Mouse (Mus musculus) intestine, embryonic 16.5 days (tissue): ENCODE measurements at regions not wholly inside any gene's neighbourhood (a gene's known extent, or its start where the extent isn't known, plus 50 kb on each side); places are given as distances from the start of the nearest gene placed in this dataset.

Experiments
- ATAC-seq: fragments of 200-750 bp; cut with Nextera tagmentation; 2 replicates; pipeline ENCODE4 v1.8.0; 2017; ENCODE audit warnings: moderate TSS enrichment, moderate library complexity
- H3K27ac ChIP-seq: fragments of 300-500 bp; sonication (generic); 2 replicates; pipeline ENCODE4 v1.5.1; 2014; ENCODE audit warnings: mild to moderate bottlenecking, low read length
- H3K27me3 ChIP-seq: fragments of 300-500 bp; sonication (generic); replicated peaks from 2 replicates; pipeline ENCODE4 v1.6.1; 2014; ENCODE audit warnings: low read length, control low read depth, mixed read lengths; ENCODE audit not compliant: control insufficient read depth, insufficient read depth
- H3K36me3 ChIP-seq: fragments of 300-500 bp; sonication (generic); 2 replicates; pipeline ENCODE4 v1.6.1; 2014; ENCODE audit warnings: low read length, control low read depth; ENCODE audit not compliant: control insufficient read depth, insufficient read depth
- H3K4me1 ChIP-seq: fragments of 300-500 bp; sonication (generic); 2 replicates; pipeline ENCODE4 v1.6.1; 2014; ENCODE audit warnings: low read length, control low read depth, mixed read lengths; ENCODE audit not compliant: control insufficient read depth, insufficient read depth
- H3K4me2 ChIP-seq: fragments of 300-500 bp; sonication (generic); 2 replicates; pipeline ENCODE4 v1.6.1; 2014; ENCODE audit warnings: low read depth, low read length, control low read depth
- H3K4me3 ChIP-seq: fragments of 300-500 bp; sonication (generic); 2 replicates; pipeline ENCODE4 v1.5.1; 2014; ENCODE audit warnings: mild to moderate bottlenecking, low read length
- H3K9ac ChIP-seq: fragments of 300-500 bp; sonication (generic); 2 replicates; pipeline ENCODE4 v1.6.1; 2014; ENCODE audit warnings: low read depth, low read length
- H3K9me3 ChIP-seq: fragments of 300-500 bp; sonication (generic); 2 replicates; pipeline ENCODE4 v1.6.1; 2016; ENCODE audit warnings: low read length, control low read depth; ENCODE audit not compliant: control insufficient read depth
- WGBS: fragments of 180-500 bp; shearing (Covaris S2); extraction: QIAGEN DNeasy Blood & Tissue Kit; methylation state at CpG from one replicate; pipeline ENCODE4 v1.1.7; 2014; 5-methylcytosine and 5-hydroxymethylcytosine counted together

DNA sequence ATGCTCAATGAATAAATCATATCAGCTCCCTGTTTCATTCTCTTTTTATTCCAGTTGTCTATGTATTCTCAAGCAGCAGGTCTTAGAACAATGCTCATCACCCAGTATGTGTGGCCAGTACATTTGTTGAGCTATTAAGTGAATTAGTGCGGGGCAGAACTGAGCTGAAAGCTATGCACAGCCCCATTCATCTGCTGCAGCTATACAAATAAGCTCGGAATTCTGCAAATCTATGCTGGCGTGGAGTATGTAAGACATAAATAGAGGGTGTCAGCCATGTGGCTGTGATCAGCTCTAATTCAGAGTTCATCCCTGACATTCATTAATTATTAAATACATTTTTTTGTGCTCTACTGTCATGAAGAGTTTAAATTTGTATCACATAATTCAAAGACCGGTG lies 786.1 kb upstream of the A1bg start:
- H3K27ac ChIP-seq, result no peak overlapping the region
- ATAC-seq, result no peak
- WGBS, result 79% methylated on average over 4 of the region's 4 CpGs

DNA sequence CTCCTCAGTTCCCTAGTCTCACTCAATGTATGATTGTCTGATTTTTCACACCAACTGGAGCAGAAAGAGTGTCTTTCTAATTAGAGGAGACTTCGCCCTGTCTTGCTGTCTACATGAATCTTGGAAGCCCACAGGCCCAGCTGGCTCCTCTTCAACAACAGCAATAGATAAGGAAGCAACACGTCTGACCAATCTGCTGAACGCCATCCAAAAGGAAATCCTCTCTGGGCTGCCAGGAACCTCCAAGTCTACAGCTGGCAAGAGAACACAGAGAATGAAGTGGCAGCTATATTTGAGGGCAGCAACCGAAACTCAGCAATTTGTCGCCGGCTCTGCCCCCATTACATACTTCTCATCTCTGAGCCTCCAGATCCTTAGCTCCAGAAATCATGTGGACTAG lies 785.1 kb upstream of the A1bg start:
- Histone ChIP-seq H3K4me2 (no peak overlapping the region), H3K27me3 (no peaks in the 10 kb centered on the region), H3K9ac (no peak overlapping the region), H3K36me3 (no peaks in the 10 kb centered on the region), H3K4me1 (no peaks in the 10 kb centered on the region), H3K4me3 (no peak overlapping the region), H3K9me3 (no peaks in the 10 kb centered on the region), H3K27ac (no peak overlapping the region)
- 76% methylated on average over 6 of the region's 6 CpGs for WGBS
- ATAC-seq, result no peak

More for the DNA sequence above, 786.1 kb upstream of the A1bg start:
- Histone ChIP-seq H3K9me3 (no peaks in the 10 kb centered on the region), H3K4me1 (no peaks in the 10 kb centered on the region), H3K36me3 (no peaks in the 10 kb centered on the region), H3K9ac (no peak overlapping the region), H3K4me2 (no peak overlapping the region), H3K27me3 (no peaks in the 10 kb centered on the region), H3K4me3 (no peak overlapping the region)

DNA sequence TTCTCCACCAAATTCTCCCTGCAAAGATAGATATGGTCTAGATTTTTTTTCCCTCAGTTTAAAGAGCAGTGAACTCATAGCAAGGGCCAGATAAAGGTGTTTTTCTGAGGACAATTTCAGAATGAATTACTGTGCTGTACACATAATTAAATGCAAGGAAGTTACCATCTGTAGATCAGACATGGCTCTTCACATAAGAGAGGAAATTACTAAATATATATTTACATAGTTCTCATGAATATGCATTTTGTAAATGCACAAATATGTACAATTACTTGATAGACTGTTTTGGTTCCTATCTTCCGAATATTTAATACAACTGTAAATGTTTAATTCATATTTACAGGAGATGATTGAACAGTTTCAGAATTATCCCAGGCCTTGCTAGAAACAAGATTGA lies 769.9 kb upstream of the A1bg start:
- H3K9ac ChIP-seq, result no peak overlapping the region
- H3K27ac ChIP-seq, result no peak overlapping the region
- H3K27me3 ChIP-seq, result no peaks in the 10 kb centered on the region
- no peak for ATAC-seq
- H3K4me3 ChIP-seq, result no peak overlapping the region
- no peak overlapping the region for H3K4me2 ChIP-seq
- no peaks in the 10 kb centered on the region for H3K9me3 ChIP-seq
- 90% methylated on average over 1 of the region's 1 CpGs for WGBS
- H3K36me3 ChIP-seq, result no peaks in the 10 kb centered on the region
- H3K4me1 ChIP-seq, result no peaks in the 10 kb centered on the region

DNA sequence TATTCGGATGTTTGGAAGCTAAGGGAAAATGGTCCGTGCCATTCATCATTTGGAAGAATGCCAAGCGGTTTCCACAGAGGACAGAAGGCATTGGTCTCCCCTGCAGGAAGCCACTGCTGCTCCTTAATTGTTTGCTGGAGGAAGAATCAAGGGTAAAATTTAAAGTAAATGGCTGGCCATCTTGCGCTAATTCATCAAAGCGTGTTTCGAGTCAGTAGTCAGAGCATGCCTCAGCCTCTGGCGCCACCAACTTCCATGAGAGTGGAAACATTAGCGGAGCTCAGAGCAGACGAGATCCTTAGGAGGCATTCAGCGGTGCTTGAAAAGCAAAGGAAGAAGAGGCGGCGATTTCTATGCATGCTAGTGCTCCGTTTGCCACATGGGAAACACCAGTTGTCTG lies 767.6 kb upstream of the A1bg start:
- no peak for ATAC-seq

DNA sequence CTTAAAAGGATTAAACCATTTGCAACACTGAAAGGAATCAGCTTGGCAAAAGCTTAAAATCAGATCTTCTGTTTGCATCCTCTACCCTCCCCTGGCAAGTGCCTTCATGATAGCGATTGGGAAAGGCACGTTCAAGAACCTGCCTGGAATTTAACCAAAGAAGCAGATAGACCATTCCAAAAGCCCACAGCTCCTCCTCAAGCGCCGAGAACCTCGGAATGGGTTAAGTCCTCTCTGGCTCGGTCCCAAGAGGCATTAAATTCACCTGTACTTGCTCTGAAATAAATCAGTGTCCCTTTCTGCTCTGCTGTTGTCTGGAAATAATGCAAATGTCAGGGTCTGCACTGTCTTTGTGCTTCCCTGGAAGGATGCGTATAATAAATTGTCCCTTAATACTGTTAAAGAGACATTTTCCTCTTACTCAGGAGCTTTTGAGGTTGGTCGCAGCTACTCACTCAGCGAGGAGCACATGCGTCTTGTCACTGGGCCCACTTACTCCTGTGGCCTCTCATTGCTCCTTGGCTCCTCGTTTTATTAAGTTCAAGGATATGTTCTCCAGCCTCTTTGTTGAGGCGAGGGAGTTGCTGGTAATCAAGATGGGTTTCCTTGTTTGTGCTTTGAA lies 767.1 kb upstream of the A1bg start:
- H3K4me3 ChIP-seq, result no peak overlapping the region
- no peak overlapping the region for H3K4me2 ChIP-seq
- H3K36me3 ChIP-seq, result no peaks in the 10 kb centered on the region
- H3K4me1 ChIP-seq, result no peaks in the 10 kb centered on the region
- no peak for ATAC-seq
- 63% methylated on average over 12 of the region's 12 CpGs for WGBS
- H3K9me3 ChIP-seq, result no peaks in the 10 kb centered on the region
- H3K27me3 ChIP-seq, result no peaks in the 10 kb centered on the region
- H3K27ac ChIP-seq, result no peak overlapping the region
- no peak overlapping the region for H3K9ac ChIP-seq

More for the DNA sequence above, 767.6 kb upstream of the A1bg start:
- Histone ChIP-seq H3K4me2 (no peak overlapping the region), H3K4me1 (no peaks in the 10 kb centered on the region), H3K9ac (no peak overlapping the region), H3K27me3 (no peaks in the 10 kb centered on the region), H3K27ac (no peak overlapping the region), H3K9me3 (no peaks in the 10 kb centered on the region), H3K4me3 (no peak overlapping the region), H3K36me3 (no peaks in the 10 kb centered on the region)
- WGBS, result 78% methylated on average over 13 of the region's 13 CpGs

DNA sequence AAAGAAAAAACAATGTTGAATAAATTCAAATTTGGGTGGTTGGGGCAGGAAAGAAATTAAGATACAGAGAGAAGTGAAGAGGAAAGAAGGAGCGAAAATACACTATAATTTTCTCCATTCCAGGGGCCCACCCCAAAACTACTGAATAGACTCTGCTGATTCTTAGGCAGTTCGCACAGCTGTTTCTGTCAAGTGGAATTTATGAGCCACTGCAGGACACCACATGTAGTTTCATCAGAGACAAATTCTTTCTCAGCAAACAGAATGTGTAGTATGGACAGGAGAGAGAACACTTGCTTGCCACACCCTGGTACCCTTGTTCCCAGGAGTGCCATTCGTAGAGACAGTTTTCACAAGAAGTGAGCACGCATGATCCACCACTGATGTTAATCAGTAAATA lies 760.2 kb upstream of the A1bg start:
- Histone ChIP-seq H3K9ac (no peak overlapping the region), H3K27ac (no peak overlapping the region), H3K9me3 (no peaks in the 10 kb centered on the region), H3K4me1 (no peaks in the 10 kb centered on the region), H3K27me3 (no peaks in the 10 kb centered on the region), H3K4me2 (no peak overlapping the region), H3K4me3 (no peak overlapping the region), H3K36me3 (no peaks in the 10 kb centered on the region)
- ATAC-seq, result no peak
- 84% methylated on average over 4 of the region's 4 CpGs for WGBS

DNA sequence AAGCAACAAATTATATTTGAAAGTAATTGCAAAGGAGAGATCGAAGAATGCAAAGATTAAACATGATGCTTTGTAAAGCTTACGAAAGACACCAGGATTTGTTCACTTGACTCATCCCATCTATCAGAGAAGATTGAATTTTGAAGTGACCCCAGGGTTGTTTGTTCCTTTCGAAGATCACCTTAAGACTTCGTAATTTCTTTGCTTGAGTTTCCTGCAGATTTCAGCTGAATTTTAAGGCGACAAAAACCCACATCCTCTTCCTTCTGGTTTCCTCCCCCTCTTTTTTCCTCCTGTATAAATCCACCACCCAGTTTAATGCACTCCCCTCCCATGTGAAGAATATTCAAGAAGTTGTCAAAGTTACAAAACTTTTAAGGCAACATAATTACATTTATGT lies 747.7 kb upstream of the A1bg start:
- Histone ChIP-seq H3K9ac (no peak overlapping the region), H3K9me3 (no peaks in the 10 kb centered on the region), H3K4me1 (no peaks in the 10 kb centered on the region), H3K27me3 (no peaks in the 10 kb centered on the region), H3K4me2 (no peak overlapping the region), H3K4me3 (no peak overlapping the region), H3K27ac (no peak overlapping the region), H3K36me3 (no peaks in the 10 kb centered on the region)
- 82% methylated on average over 5 of the region's 5 CpGs for WGBS
- ATAC-seq, result no peak

DNA sequence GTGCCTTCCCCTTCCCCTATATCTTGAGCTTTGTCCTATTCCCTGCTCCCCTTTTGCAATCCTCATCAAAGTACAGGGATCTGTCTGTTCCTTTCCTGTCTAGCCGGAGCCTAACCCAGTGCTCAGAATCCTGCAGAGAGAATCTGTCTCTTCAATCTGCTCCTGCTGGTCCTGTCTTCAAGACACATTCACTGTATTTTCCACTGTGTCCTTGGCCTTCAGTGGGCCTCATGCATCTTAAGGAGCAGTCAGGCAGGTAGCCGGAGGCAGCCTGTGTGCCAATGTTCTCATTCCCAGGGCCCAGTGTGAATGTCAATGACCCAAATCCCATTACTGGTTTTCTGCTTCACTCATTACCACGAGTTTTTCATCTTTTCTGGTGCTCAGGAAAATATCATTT lies 737.8 kb upstream of the A1bg start:
- no peak overlapping the region for H3K9ac ChIP-seq
- H3K4me1 ChIP-seq, result no peaks in the 10 kb centered on the region
- no peak overlapping the region for H3K4me3 ChIP-seq
- no peaks in the 10 kb centered on the region for H3K36me3 ChIP-seq
- no peaks in the 10 kb centered on the region for H3K9me3 ChIP-seq
- no peak overlapping the region for H3K27ac ChIP-seq
- no peak for ATAC-seq
- no peaks in the 10 kb centered on the region for H3K27me3 ChIP-seq
- WGBS, result 66% methylated on average over 3 of the region's 3 CpGs
- H3K4me2 ChIP-seq, result no peak overlapping the region

DNA sequence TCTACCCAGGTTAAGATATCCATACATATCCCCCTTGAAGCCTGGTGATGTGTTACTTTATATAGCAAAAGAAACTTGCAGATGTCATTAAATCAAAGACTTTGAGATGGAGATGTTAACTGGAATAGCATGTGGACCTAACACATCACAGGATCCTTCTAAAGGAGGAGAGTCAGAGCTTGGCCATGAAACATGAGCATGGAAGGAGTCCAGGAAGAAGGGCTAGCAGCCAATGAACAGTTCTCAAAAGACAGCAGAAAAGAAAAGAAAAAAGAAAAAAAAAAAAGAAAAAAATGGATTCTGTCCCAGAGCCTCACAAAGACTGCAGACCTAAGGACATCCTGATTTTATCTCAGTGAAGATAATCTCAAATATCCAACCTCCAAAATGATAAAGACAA lies 734.1 kb upstream of the A1bg start:
- no peaks in the 10 kb centered on the region for H3K36me3 ChIP-seq

DNA sequence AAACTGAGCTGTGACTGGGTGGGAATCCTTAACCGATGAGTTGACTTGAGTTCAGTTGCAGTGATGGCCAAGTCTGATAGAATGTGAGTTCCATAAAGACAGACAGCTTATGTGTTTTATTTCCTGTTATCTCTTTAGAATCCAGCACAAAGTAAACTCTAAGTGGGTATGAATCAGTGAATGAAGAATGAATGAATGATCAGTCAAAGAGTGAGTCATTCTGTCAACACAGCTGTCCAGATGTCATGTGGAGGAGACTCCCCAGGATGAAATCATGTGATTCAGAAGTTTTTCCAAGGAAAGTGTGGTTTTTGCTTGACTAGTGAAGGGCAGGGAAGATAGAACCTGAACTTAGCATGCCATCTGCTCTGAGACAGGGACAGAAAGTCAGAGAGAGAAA lies 732.0 kb upstream of the A1bg start:
- no peaks in the 10 kb centered on the region for H3K36me3 ChIP-seq
- H3K4me1 ChIP-seq, result no peaks in the 10 kb centered on the region
- H3K27me3 ChIP-seq, result no peaks in the 10 kb centered on the region
- no peak overlapping the region for H3K9ac ChIP-seq
- ATAC-seq, result no peak
- H3K27ac ChIP-seq, result no peak overlapping the region
- no peak overlapping the region for H3K4me2 ChIP-seq
- H3K4me3 ChIP-seq, result no peak overlapping the region
- WGBS, result 90% methylated on average over 1 of the region's 1 CpGs
- no peaks in the 10 kb centered on the region for H3K9me3 ChIP-seq

More for the DNA sequence above, 734.1 kb upstream of the A1bg start:
- no peak for ATAC-seq
- Histone ChIP-seq H3K27ac (no peak overlapping the region), H3K4me3 (no peak overlapping the region), H3K4me2 (no peak overlapping the region), H3K27me3 (no peaks in the 10 kb centered on the region), H3K4me1 (no peaks in the 10 kb centered on the region), H3K9me3 (no peaks in the 10 kb centered on the region), H3K9ac (no peak overlapping the region)
